Mouse (Mus musculus): ENCODE data around the gene Ly6g5c. TPM values are rescaled to one million over a fixed set of nuclear protein-coding genes. Genes with fewer than 3 reads are reported as not detected.

Ly6g5c gene
- polyA plus RNA-seq, 1 experiment = not detected

GRCm38 (mm10) chr17:35061299-35061698 is 46.8 kb upstream of the Ly6g5c start:
- Histone ChIP-seq H3ac (ENCODE audit: control insufficient read depth, insufficient read length) (no peak overlapping the region), H3K4me3 (no peak overlapping the region), H3K36me3 (ENCODE audit: control insufficient read depth, insufficient read depth) (peaks cover 12% of the 10 kb centered on the region), H3K27me3 (ENCODE audit: control insufficient read depth, insufficient read depth, insufficient read length) (no peaks in the 10 kb centered on the region), H3K79me2 (ENCODE audit: control insufficient read depth, insufficient read depth) (peaks cover 6% of the 10 kb centered on the region), H3K4me2 (ENCODE audit: low read depth) (no peak overlapping the region)
- TF ChIP-seq TCF3 (IDR thresholded peaks at IDR 0.05; ENCODE audit: insufficient read length, low read depth) = no peak
- no peak for TF ChIP-seq MYOG (IDR thresholded peaks at IDR 0.05; ENCODE audit: control insufficient read depth in 1 of 3, insufficient read depth in 1 of 3, insufficient read length in 2 of 3, low read depth in 2 of 3)
- no peak for TF ChIP-seq SRF (IDR thresholded peaks at IDR 0.05; ENCODE audit: control insufficient read depth, insufficient read length, low read depth)
- no peak for TF ChIP-seq USF1 (IDR thresholded peaks at IDR 0.05; ENCODE audit: low read depth)
- no peak for TF ChIP-seq REST (IDR thresholded peaks at IDR 0.05; ENCODE audit: insufficient read depth, insufficient read length)

GRCm38 (mm10) chr17:35063466-35063865 is 44.6 kb upstream of the Ly6g5c start:
- peaks cover 6% of the 10 kb centered on the region for H3K79me2 ChIP-seq (ENCODE audit: control insufficient read depth, insufficient read depth)
- H3ac ChIP-seq (ENCODE audit: control insufficient read depth, insufficient read length) = no peak overlapping the region
- peaks cover 3% of the 10 kb centered on the region for H3K36me3 ChIP-seq (ENCODE audit: control insufficient read depth, insufficient read depth)
- TF ChIP-seq SRF (IDR thresholded peaks at IDR 0.05; ENCODE audit: control insufficient read depth, insufficient read length, low read depth) = no peak
- no peak for TF ChIP-seq E2F4 (IDR thresholded peaks at IDR 0.05; ENCODE audit: insufficient read depth)
- no peak for TF ChIP-seq POLR2A (IDR thresholded peaks at IDR 0.05; ENCODE audit: insufficient read length, low read depth)
- TF ChIP-seq MYOD1 (IDR thresholded peaks at IDR 0.05; ENCODE audit: control insufficient read depth in 1 of 3, insufficient read length in 2 of 3, low read depth in 2 of 3) = no peak
- TF ChIP-seq TCF3 (IDR thresholded peaks at IDR 0.05; ENCODE audit: insufficient read length, low read depth) = no peak
- no peak for TF ChIP-seq REST (IDR thresholded peaks at IDR 0.05; ENCODE audit: insufficient read depth, insufficient read length)
- TF ChIP-seq CEBPB (IDR thresholded peaks at IDR 0.05; ENCODE audit: insufficient read depth, poor library complexity, severe bottlenecking) = no peak
- TF ChIP-seq MYOG (IDR thresholded peaks at IDR 0.05; ENCODE audit: control insufficient read depth in 1 of 3, insufficient read depth in 1 of 3, insufficient read length in 2 of 3, low read depth in 2 of 3) = no peak
- TF ChIP-seq TCF12 (IDR thresholded peaks at IDR 0.05; ENCODE audit: insufficient read depth, poor library complexity, severe bottlenecking) = no peak
- no peak for TF ChIP-seq USF1 (IDR thresholded peaks at IDR 0.05; ENCODE audit: low read depth)
- no peak for TF ChIP-seq MAX (IDR thresholded peaks at IDR 0.05; ENCODE audit: low read depth)
- TF ChIP-seq POLR2AphosphoS2 (IDR thresholded peaks at IDR 0.05; ENCODE audit: insufficient read length, low read depth) = no peak
- H3K4me3 ChIP-seq = no peak overlapping the region
- H3K27me3 ChIP-seq (ENCODE audit: control insufficient read depth, insufficient read depth, insufficient read length) = no peaks in the 10 kb centered on the region
- no peak overlapping the region for H3K4me2 ChIP-seq (ENCODE audit: low read depth)

- Histone ChIP-seq H3K36me3 (ENCODE audit: control insufficient read depth, insufficient read depth) (no peaks in the 10 kb centered on the region), H3ac (ENCODE audit: control insufficient read depth, insufficient read length) (no peak overlapping the region), H3K27me3 (ENCODE audit: control insufficient read depth, insufficient read depth, insufficient read length) (no peaks in the 10 kb centered on the region), H3K79me2 (ENCODE audit: control insufficient read depth, insufficient read depth) (peaks cover 6% of the 10 kb centered on the region), H3K4me3 (no peak overlapping the region), H3K4me2 (ENCODE audit: low read depth) (no peak overlapping the region)
- no peak for TF ChIP-seq REST (IDR thresholded peaks at IDR 0.05; ENCODE audit: insufficient read depth, insufficient read length)
- TF ChIP-seq POLR2A (IDR thresholded peaks at IDR 0.05; ENCODE audit: insufficient read length, low read depth) = no peak
- TF ChIP-seq CEBPB (IDR thresholded peaks at IDR 0.05; ENCODE audit: insufficient read depth, poor library complexity, severe bottlenecking) = no peak
- no peak for TF ChIP-seq E2F4 (IDR thresholded peaks at IDR 0.05; ENCODE audit: insufficient read depth)
- TF ChIP-seq SRF (IDR thresholded peaks at IDR 0.05; ENCODE audit: control insufficient read depth, insufficient read length, low read depth) = no peak
- no peak for TF ChIP-seq TCF12 (IDR thresholded peaks at IDR 0.05; ENCODE audit: insufficient read depth, poor library complexity, severe bottlenecking)
- TF ChIP-seq MYOD1 (IDR thresholded peaks at IDR 0.05; ENCODE audit: control insufficient read depth in 1 of 3, insufficient read length in 2 of 3, low read depth in 2 of 3) = no peak
- TF ChIP-seq MYOG (IDR thresholded peaks at IDR 0.05; ENCODE audit: control insufficient read depth in 1 of 3, insufficient read depth in 1 of 3, insufficient read length in 2 of 3, low read depth in 2 of 3) = no peak
- TF ChIP-seq USF1 (IDR thresholded peaks at IDR 0.05; ENCODE audit: low read depth) = no peak
- TF ChIP-seq POLR2AphosphoS2 (IDR thresholded peaks at IDR 0.05; ENCODE audit: insufficient read length, low read depth) = no peak
These were observed 43.7 kb upstream of the Ly6g5c start for GRCm38 (mm10) chr17:35064378-35064877.

- TF ChIP-seq MYOG (IDR thresholded peaks at IDR 0.05; ENCODE audit: control insufficient read depth in 1 of 3, insufficient read depth in 1 of 3, insufficient read length in 2 of 3, low read depth in 2 of 3) = no peak
- TF ChIP-seq MYOD1 (IDR thresholded peaks at IDR 0.05; ENCODE audit: control insufficient read depth in 1 of 3, insufficient read length in 2 of 3, low read depth in 2 of 3) = no peak
- Histone ChIP-seq H3K4me3 (no peak within 1 kb of the TSS), H3K27me3 (ENCODE audit: control insufficient read depth, insufficient read depth, insufficient read length) (no peaks in the 10 kb centered on the region), H3K36me3 (ENCODE audit: control insufficient read depth, insufficient read depth) (no peaks in the 10 kb centered on the region), H3K4me2 (ENCODE audit: low read depth) (no peak within 1 kb of the TSS), H3K79me2 (ENCODE audit: control insufficient read depth, insufficient read depth) (peaks cover 2% of the 10 kb centered on the region), H3ac (ENCODE audit: control insufficient read depth, insufficient read length) (no peak within 1 kb of the TSS)
These were observed 42.8 kb upstream of the Ly6g5c start, which contains the start of gene Ly6g6c for GRCm38 (mm10) chr17:35064951-35065947. TSS of gene Ly6g6c (plus strand) at chr17:35065388.

GRCm38 (mm10) chr17:35066084-35066483 is 42.0 kb upstream of the Ly6g5c start, which contains the start of gene Mpig6b:
TSS of gene Mpig6b (minus strand) at chr17:35066184.
- no peak for TF ChIP-seq CEBPB (IDR thresholded peaks at IDR 0.05; ENCODE audit: insufficient read depth, poor library complexity, severe bottlenecking)
- no peak for TF ChIP-seq TCF12 (IDR thresholded peaks at IDR 0.05; ENCODE audit: insufficient read depth, poor library complexity, severe bottlenecking)
- no peak for TF ChIP-seq MAX (IDR thresholded peaks at IDR 0.05; ENCODE audit: low read depth)
- TF ChIP-seq REST (IDR thresholded peaks at IDR 0.05; ENCODE audit: insufficient read depth, insufficient read length) = no peak
- TF ChIP-seq E2F4 (IDR thresholded peaks at IDR 0.05; ENCODE audit: insufficient read depth) = no peak
- no peak for TF ChIP-seq SRF (IDR thresholded peaks at IDR 0.05; ENCODE audit: control insufficient read depth, insufficient read length, low read depth)
- TF ChIP-seq POLR2AphosphoS2 (IDR thresholded peaks at IDR 0.05; ENCODE audit: insufficient read length, low read depth) = no peak
- Histone ChIP-seq H3K4me2 (ENCODE audit: low read depth) (no peak within 1 kb of the TSS), H3ac (ENCODE audit: control insufficient read depth, insufficient read length) (no peak within 1 kb of the TSS), H3K79me2 (ENCODE audit: control insufficient read depth, insufficient read depth) (no peaks in the 10 kb centered on the region), H3K27me3 (ENCODE audit: control insufficient read depth, insufficient read depth, insufficient read length) (no peaks in the 10 kb centered on the region), H3K36me3 (ENCODE audit: control insufficient read depth, insufficient read depth) (no peaks in the 10 kb centered on the region), H3K4me3 (no peak within 1 kb of the TSS)

All from myocyte (in vitro differentiated cells).